Mouse (Mus musculus) heart, postnatal 10 days (tissue): ENCODE measurements around the gene Srgn. TPM values are rescaled to one million over a fixed set of nuclear protein-coding genes. Genes with fewer than 3 reads are reported as not detected.

ENCODE experiments used
- DNase-seq, 2 experiments: peaks; one replicate each; pipeline ENCODE4 v3.0.0; 2021
- intact Hi-C: fragments of 180-260 bp; cut with DNase I; formaldehyde crosslinking; loops from one replicate; pipeline ENCODE4 v1.15.1; 2025
- total RNA-seq, 2 experiments: library from RNA; stranded (reverse); gene quantifications; 2 replicates each; pipeline ENCODE4 v1.2.3; 2021

Gene Srgn
- 10 to 100 TPM; 31.1 to 33.4 TPM for total RNA-seq

DNA sequence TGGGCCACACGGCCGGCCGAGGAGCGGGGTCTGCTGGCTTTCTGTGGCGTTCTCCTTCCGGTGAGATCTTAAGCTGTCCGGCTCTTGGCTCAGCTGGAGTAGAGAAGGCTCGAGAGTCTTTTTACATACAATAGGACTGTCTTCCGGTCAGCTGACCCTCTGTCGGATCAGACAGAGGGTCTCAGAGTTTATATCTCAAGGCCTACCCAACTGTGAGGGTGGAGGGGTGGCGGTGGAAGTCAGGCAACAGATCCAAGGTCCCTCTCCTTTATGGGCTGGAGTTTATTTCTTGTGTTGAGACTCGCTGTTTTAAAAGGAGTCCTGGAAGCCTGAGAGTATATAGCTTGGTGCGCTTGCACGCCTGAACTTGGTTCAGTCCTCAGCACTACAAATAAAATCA is at the start of gene Srgn:
Srgn (minus strand) TSS at position 101 of the 400 bp plus-strand sequence.
- DNase-seq, result no peak
- intact Hi-C loops, result no loop called here

- DNase-seq, result no peak
- intact Hi-C loops, result no loop called here
These were observed 47.8 kb upstream of the Srgn start for GRCm38 (mm10) chr10:62575001-62575400.

DNA sequence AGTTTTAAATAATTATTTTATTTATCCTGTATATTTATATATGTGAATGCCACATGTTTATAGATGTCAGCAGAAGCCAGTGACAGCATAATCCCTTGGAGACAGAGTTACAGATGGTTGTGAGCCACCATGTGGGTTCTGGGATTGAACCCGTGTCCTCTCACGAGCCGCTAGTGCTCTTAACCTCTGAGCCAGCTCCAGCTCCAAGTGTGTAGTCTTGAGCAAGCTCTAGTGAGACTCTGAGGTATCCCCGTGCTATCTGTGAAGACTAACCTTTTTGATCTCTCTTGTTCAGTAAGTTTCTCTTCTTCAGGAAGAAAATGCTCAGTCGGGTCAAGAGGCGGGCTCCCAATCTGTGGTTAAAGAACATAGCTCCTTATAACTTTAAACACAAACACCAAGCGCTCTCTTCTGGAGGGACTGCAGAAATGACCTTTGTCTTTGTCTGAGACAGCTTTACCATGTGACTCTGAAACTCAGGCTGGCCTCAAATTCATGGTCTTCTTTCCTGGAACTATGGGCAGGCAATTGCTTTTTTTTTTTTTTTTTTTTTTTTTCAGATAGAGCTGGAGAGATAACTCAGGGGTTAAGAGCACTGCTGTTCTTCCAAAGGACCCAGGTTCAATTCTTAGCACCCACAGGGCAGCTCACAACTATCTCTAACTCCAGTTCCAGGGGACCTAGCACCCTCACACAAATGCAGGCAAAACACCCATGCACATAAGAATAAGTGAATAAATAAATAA is 43.0 kb upstream of the Srgn start:
- no peak for DNase-seq
- intact Hi-C loops, result no loop called here

DNA sequence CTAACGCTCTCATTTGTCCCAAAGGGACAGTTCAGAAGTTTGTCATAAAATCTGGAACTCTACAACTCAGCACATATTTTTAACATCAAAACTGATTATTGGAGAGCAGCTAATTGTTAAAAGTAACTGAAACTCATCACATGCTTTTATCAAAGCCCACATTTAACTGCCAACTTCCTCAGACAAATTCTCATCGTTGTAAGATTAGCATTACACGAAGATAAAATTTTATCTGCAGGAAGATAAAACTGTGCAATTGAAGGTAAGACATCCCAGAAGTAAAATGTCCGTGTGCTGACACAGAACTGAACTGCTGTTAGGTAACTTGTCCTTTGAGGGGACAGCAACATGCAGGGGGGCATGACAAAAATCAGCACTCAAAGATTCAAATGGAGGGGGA is 41.6 kb upstream of the Srgn start:
- intact Hi-C loops, result no loop called here
- no peak for DNase-seq

DNA sequence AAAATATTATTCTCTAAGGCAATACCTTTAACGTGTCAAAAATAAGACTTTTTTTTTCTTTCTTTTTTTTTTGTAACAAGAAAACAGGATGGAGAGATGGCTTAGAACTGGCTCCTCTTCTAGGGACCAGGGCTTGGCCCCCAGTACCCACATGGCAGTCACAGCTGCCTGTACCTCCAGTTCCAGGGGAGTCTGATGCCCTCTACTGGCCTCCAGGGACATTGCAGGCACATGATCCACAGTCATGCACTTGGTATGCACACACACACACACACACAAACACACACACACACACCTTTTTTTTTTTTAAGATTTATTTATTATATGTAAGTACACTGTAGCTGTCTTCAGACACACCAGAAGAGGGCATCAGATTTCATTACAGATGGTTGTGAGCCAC is 30.5 kb upstream of the Srgn start:
- no peak for DNase-seq
- intact Hi-C loops, result no loop called here

DNA sequence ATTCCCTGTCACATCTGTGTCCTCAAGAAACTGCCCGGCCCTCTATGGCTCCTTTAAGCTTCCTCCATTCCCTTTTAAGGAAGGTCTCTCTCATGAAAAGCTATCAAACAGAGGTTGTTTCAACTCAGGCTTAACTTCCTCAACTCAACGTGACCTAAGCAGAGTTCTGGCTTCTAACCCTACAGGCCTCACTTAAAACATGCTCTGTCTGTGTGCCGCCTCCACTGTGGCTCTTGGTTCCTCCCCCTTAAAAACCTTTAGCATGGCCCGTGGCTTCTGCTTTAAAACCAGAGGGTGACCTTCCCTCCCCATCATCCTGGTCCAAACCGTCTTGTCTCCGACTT is 29.3 kb upstream of the Srgn start:
- no peak for DNase-seq
- intact Hi-C loops, result no loop called here

DNA sequence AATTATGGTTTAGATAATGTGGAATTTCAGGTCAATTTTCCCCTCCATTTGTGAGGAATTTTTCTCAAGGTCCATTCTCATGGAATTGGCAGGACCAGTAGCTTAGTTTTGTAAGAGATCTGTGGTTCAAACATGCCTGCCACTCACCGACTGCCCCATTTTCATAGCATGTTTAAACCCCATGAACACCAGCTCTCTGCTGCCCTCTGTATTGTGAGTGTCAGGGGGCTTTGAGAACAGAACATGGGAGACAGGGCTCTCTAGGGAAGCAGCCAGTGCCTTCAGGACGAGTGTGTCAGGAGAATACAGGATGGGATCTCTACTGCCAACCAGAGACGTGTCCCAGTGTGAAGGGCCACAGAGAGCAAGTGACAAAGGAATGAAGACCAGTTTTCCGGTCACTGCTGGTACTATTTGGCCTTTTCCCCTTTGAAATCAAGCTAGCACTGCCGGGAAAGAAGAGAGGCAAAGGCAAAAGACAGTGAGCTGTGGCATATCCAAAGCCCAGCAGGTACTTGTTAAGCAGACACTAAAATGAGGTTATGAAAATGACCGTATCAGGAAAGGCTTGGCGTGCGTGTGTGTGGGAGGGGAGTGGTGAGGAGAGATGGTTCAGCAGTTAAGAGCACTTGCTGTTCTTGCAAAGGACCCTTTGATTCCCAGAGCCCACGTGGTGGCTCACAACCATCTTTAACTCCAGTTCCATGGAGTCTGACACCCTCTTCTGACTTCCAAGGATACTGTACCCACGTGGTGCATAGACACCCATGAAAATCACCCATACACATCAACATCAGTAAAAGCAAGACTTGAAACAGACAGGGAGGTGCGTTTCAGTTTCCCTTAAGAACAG is 28.7 kb upstream of the Srgn start:
- DNase-seq, result no peak
- intact Hi-C loops, result no loop called here

DNA sequence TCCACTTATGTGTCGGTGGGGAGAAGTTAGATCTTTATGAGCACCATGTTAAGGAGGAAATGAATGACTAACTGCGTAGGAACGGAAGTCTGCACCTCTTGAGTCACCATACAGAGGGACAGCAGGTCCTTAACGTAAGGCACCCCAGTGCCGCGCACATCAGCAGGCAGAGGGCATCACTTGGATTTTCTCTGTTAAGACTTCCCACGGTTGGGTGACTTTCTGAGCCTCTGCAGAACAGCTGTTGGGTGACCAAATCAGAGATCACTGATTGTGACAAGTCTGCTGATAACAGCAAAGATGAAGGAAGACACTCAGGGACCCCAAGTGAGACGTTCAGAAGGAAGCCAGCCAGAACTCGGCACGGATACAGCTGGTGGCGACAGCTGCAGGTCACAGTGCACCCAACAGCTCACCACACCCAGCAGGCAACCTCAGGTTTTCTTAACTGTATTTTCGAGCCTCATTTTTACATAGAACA is 26.4 kb upstream of the Srgn start:
- no peak for DNase-seq
- intact Hi-C loops, result no loop called here

DNA sequence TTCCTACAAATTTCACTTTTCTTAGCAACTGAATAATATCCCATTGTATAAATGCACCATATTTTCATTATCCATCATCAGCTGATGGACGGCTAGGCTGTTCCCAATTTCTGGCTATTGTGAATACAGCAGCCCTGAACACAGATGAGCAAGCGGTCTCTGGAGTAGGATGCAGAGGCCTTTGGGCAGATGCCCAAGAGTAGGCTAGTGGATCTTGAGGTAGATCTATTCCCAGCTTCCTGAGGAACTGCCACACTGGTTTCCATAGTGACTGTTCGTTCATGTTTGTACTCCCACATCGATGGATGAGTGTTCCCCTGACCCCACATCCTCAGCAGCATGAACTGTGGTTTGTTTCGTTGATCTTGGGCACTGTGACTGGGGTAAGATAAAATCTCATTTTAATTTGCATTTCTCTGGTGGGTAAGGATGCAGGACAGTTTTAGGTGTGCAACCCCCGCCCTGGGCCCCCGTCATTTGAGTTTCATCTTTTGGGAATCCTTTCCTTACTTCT is 23.6 kb upstream of the Srgn start:
- intact Hi-C loops, result no loop called here
- DNase-seq, result no peak

- intact Hi-C loops, result loop anchor here (1.0 kb wide), 1 partner anchor 49 kb away; no protein-coding TSS in a partner anchor
- DNase-seq, result peak; percentile 74 to 88
These were observed 22.4 kb upstream of the Srgn start for GRCm38 (mm10) chr10:62549523-62550166.

DNA sequence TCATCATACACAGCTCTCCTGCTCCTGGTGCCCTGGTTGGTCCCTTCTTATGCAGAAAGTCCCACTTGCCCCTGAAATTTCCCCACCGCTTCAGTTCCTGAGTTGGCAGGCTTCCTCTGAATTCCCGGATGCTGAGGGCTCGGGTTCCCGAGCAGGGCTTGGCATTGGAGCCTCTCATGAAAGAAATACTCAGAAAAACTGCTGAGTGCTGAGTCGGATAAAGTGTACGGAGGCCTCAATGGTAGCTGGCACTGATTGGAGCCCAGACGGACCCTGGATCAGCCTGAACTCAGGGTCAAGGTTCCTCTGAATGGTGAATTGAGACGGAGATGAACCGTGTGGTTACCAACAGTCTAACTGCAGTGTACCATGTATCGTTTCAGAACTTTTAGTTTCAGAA is 19.2 kb upstream of the Srgn start:
- intact Hi-C loops, result no loop called here
- no peak for DNase-seq

DNA sequence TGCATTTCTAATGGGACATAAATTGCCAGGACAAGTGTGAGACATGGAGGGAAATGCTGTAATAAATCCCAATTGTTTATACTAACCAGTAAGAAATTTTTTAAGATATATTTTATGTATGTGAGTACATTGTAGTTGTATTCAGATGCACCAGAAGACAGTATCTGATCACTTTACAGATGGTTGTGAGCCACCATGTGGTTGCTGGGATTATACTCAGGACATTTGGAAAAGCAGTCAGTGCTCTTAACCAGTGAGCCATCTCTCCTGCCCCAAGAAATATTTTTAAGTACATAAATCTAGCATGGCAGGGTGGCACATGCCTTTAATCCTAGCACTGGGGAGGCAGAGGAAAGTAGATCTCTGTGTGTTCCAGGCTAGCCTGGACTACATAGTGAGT is 18.5 kb upstream of the Srgn start:
- DNase-seq, result no peak
- intact Hi-C loops, result loop anchor here (1.0 kb wide), 1 partner anchor 44 kb away; no protein-coding TSS in a partner anchor

DNA sequence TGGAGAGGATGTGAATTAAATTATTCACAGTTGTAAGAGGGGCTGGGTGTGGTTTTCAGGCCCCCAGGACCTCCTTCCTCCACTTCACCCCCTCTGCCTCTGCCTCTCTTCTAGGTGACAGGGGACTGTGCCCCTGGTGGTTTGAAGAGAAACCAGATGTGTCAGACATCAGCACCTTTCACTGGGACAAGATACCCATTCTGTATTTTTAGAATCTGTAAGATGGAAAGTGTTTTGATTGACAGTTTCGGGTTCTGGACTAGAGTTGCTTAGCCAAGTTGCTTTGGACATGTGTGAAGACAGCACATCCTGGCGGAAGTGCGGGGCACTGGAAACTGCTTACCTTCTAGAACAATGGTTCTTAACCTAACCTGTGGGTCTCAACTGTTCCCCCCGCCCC is 17.1 kb upstream of the Srgn start:
- DNase-seq, result no peak
- intact Hi-C loops, result no loop called here

GRCm38 (mm10) chr10:62543399-62543808 is 16.2 kb upstream of the Srgn start:
- DNase-seq, result peak; percentile 23 to 25
- intact Hi-C loops, result no loop called here

DNA sequence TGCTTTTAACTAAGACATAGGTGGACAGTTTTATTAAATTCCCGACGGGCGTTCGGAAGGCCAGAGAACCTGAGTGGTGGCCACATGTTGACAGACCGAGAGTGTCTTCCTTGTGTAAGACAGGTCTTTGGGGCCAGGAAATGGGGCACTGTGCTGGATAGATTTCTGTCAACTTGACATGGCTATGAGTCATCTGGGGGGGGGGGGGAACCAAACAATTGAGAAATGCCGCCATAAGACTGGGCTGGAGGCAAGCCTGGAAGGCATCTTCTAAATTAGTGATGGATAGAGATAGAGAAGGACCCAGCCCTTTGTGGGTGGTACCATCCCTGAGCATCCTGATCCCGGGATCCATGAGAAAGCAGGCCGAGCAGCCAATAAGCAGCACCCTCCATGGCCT is 15.7 kb upstream of the Srgn start:
- intact Hi-C loops, result no loop called here
- DNase-seq, result no peak

GRCm38 (mm10) chr10:62542507-62542906 is 15.3 kb upstream of the Srgn start:
- intact Hi-C loops, result no loop called here
- no peak for DNase-seq

- intact Hi-C loops, result no loop called here
- DNase-seq, result no peak
These were observed 14.2 kb upstream of the Srgn start for GRCm38 (mm10) chr10:62541499-62541898.

GRCm38 (mm10) chr10:62540800-62541199 is 13.5 kb upstream of the Srgn start:
- no peak for DNase-seq
- intact Hi-C loops, result no loop called here

- no peak for DNase-seq
- intact Hi-C loops, result no loop called here
These were observed 7.3 kb upstream of the Srgn start for GRCm38 (mm10) chr10:62534509-62534908.

DNA sequence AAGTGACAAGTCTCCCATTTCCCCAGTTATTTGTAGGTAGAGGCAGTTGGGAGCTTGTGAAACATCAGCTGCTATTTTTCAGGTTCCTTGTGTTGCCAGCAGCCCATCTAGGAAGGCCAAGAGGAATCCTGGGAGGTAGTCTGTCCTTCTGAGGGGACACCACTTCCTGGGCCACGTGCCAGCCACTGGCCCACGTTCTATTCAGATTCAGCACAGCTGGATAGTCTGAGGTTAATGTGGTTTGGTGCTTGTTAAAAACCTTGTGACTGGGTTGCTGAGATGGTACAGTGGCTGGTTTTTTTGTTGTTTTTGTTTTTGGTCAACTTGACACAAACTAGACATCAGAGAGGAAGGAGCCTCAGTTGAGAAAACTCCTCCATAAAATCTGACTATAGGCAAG is 5.6 kb upstream of the Srgn start:
- intact Hi-C loops, result no loop called here
- no peak for DNase-seq

DNA sequence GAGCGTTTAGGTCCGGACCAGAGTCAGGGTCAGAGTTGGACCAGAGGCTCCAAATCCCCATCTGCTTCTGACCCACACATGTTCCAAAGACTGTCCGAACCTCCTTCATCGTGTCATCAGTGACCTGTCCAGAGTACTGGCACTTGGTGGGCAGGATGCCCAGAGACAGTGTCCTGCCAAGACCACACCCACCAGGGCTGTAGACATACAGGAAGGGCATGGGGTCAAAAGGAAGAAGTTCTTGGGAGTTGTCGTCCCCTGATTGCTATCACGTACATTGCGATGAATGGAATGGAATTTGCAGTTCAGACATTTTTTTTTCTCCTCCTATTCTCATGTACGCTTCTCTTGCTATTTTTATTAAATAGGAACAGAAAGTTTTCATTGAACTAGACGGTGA is 2.9 kb upstream of the Srgn start:
- peak; percentile 56 to 66 for DNase-seq
- intact Hi-C loops, result no loop called here
